Mouse (Mus musculus): ENCODE data around the gene Trim7.
A peak's percentile ranks its signal among the peaks of the same experiment; 100 is the strongest.

- 0 out of 2 replicates have a peak, but pooled peaks have one; percentile 24 for TF ChIP-seq CTCF (IDR thresholded peaks at IDR 0.05; ENCODE audit: insufficient read depth, low read length)
- no peak for TF ChIP-seq POLR2A (IDR thresholded peaks at IDR 0.05; ENCODE audit: borderline replicate concordance, extremely low read depth, low read depth, low read length)
Measured at GRCm38 (mm10) chr11:48851270-48851995, 25.5 kb downstream of the Trim7 start.
